Mouse (Mus musculus): Measurements from ENCODE around the gene Rpl10a.

DNA sequence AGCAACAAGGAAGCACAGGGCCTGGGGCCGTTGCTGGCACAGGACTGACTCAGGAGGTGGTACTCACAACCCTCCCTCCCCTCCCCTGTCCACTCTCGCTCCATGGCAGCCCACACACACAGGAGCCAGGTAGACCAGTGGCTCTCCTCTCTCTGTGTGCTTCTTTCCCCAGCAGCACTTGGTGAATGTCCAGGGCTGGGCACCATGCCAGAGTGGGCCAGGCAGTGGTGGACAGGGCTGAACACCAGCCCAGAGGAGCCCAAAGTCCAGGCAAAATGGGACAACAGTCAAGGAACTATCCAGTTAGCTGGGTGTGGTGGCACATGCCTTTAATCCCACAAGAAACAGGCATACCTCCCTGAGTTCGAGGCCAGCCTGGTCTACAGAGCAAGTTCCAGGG, 38.0 kb upstream of the Rpl10a start:
- TF ChIP-seq CTCF (IDR thresholded peaks at IDR 0.05; ENCODE audit: low read depth) (no peak), EP300 (optimal IDR thresholded peaks at IDR 0.05) (no peak)
